Mouse (Mus musculus) lung, embryonic 14.5 days (tissue): ENCODE measurements at regions not wholly inside any gene's neighbourhood (a gene's known extent, or its start where the extent isn't known, plus 50 kb on each side); places are given as distances from the start of the nearest gene placed in this dataset.
A peak's percentile ranks its signal among the peaks of the same experiment; 100 is the strongest.

Source experiments
- ATAC-seq: fragments of 200-750 bp; cut with Nextera tagmentation; 2 replicates; pipeline ENCODE4 v1.8.0; 2017; ENCODE audit warnings: mild to moderate bottlenecking, moderate TSS enrichment, moderate library complexity; ENCODE audit not compliant: insufficient read depth
- DNase-seq: peaks from one replicate; pipeline ENCODE4 v3.0.0-alpha.2; 2015
- H3K27ac ChIP-seq: fragments of 300-500 bp; sonication (generic); 2 replicates; pipeline ENCODE4 v1.5.1; 2014; ENCODE audit warnings: low read depth, mild to moderate bottlenecking, moderate library complexity
- H3K27me3 ChIP-seq: fragments of 300-500 bp; sonication (generic); 2 replicates; pipeline ENCODE4 v1.6.1; 2014; ENCODE audit warnings: low read length, control low read depth; ENCODE audit not compliant: insufficient read depth
- H3K36me3 ChIP-seq: fragments of 300-500 bp; sonication (generic); 2 replicates; pipeline ENCODE4 v1.6.1; 2014; ENCODE audit warnings: control low read depth; ENCODE audit not compliant: insufficient read depth
- H3K4me1 ChIP-seq: fragments of 300-500 bp; sonication (generic); 2 replicates; pipeline ENCODE4 v1.6.1; 2014; ENCODE audit warnings: antibody characterized with exemption, control low read depth; ENCODE audit not compliant: insufficient read depth
- H3K4me2 ChIP-seq: fragments of 300-500 bp; sonication (generic); 2 replicates; pipeline ENCODE4 v1.6.1; 2014; ENCODE audit warnings: mild to moderate bottlenecking
- H3K4me3 ChIP-seq: fragments of 300-500 bp; sonication (generic); 2 replicates; pipeline ENCODE4 v1.5.1; 2014; ENCODE audit warnings: low read depth, low read length
- H3K9ac ChIP-seq: fragments of 300-500 bp; sonication (generic); 2 replicates; pipeline ENCODE4 v1.6.1; 2014
- H3K9me3 ChIP-seq: fragments of 300-500 bp; sonication (generic); 2 replicates; pipeline ENCODE4 v1.6.1; 2016; ENCODE audit warnings: low read depth, low read length, control low read depth
- CTCF ChIP-seq: IDR thresholded peaks from 2 replicates; pipeline ENCODE4 v1.5.1; 2016; ENCODE audit warnings: antibody characterized with exemption, low read depth
- WGBS: fragments of 180-500 bp; shearing (Covaris S2); extraction: QIAGEN DNeasy Blood & Tissue Kit; methylation state at CpG from one replicate; pipeline ENCODE4 v1.1.7; 2014; 5-methylcytosine and 5-hydroxymethylcytosine counted together

DNA sequence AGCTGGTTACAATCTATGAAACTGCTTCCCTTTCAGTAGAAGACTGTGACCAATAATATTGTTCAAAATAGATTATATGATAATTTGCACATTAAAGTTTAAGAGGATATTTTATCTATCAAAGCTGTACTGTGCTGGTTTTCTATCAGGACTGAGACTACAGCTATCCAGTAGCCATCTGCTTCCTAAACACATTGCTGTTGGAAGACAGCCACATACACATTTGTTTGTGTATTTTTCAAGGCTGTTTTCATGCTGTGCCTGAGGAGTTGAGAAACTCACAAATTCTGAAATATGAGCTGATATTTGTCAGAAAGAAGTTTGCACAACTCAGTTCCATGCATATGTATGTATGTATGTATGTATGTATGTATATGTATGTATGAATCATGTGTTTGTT, 1089.0 kb upstream of the Lrrtm3 start:
- no peaks in the 10 kb centered on the region for H3K9me3 ChIP-seq
- H3K27ac ChIP-seq = no peak overlapping the region
- no peak overlapping the region for H3K4me2 ChIP-seq
- H3K9ac ChIP-seq = no peak overlapping the region
- peak; percentile 53 for DNase-seq
- no peaks in the 10 kb centered on the region for H3K27me3 ChIP-seq
- TF ChIP-seq CTCF = no peak
- no peak for ATAC-seq
- H3K36me3 ChIP-seq = no peaks in the 10 kb centered on the region
- no peaks in the 10 kb centered on the region for H3K4me1 ChIP-seq
- H3K4me3 ChIP-seq = no peak overlapping the region

DNA sequence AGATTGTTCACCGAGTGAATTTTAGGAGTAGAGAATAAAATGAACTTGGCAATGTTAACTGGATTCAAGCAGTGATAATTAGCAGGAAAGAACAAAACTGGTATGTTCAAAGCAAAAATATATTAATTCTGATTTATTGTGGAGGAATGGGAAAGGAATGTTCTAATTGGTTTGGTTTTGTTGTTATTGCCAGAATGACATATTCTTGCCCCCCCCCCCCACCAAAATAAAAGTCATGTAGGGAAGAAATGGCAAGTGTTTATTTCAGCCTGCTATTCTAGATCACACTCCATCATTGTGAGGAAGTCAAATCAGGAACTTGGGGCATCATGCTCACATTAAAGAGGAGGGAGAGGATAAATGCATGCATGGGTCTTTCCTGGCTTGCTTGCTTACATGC, 1064.1 kb upstream of the Lrrtm3 start:
- Histone ChIP-seq H3K27me3 (no peaks in the 10 kb centered on the region), H3K4me3 (no peak overlapping the region), H3K9ac (no peak overlapping the region), H3K9me3 (no peaks in the 10 kb centered on the region), H3K27ac (no peak overlapping the region), H3K4me1 (no peaks in the 10 kb centered on the region), H3K36me3 (no peaks in the 10 kb centered on the region), H3K4me2 (no peak overlapping the region)
- ATAC-seq = no peak
- 100% methylated on average over 1 of the region's 1 CpGs for WGBS
- DNase-seq = no peak
- TF ChIP-seq CTCF = no peak

DNA sequence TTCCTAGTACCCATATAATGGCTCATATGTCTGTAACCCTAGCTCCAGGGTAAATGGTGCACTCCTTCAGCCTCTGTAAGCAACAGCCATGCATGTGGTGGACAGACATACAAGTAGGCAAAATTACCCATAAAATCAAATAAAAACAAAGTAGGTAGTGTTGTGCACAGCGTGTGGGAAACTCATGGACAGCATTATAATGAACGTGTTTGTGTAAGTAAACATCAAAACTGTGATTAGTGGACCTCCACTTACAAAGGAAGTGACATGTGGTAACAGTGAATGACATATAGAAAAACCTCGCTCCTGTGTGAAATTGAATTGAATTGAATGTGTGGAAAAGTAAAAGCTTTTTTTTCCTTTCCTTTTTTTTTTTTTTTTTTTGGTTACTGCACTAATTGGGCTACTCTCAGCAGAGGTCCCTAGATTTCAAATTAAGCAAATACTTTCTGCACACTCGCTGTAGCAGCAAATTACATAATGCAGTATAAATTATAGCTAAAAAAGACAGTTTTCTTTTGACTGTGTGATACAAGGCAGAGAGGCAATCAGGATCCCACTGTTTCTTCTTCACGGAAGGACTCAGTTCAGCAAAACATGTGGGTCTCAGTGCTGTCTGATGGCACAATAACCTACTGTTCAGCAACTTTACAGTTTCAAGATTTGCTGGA, 1035.0 kb upstream of the Lrrtm3 start:
- H3K27ac ChIP-seq = no peak overlapping the region
- no peaks in the 10 kb centered on the region for H3K4me1 ChIP-seq
- H3K4me2 ChIP-seq = no peak overlapping the region
- 64% methylated on average over 5 of the region's 5 CpGs for WGBS
- no peak for TF ChIP-seq CTCF
- DNase-seq (no peak), ATAC-seq (no peak)
- H3K9me3 ChIP-seq = no peaks in the 10 kb centered on the region
- H3K36me3 ChIP-seq = no peaks in the 10 kb centered on the region
- H3K27me3 ChIP-seq = no peaks in the 10 kb centered on the region
- H3K4me3 ChIP-seq = no peak overlapping the region
- no peak overlapping the region for H3K9ac ChIP-seq

DNA sequence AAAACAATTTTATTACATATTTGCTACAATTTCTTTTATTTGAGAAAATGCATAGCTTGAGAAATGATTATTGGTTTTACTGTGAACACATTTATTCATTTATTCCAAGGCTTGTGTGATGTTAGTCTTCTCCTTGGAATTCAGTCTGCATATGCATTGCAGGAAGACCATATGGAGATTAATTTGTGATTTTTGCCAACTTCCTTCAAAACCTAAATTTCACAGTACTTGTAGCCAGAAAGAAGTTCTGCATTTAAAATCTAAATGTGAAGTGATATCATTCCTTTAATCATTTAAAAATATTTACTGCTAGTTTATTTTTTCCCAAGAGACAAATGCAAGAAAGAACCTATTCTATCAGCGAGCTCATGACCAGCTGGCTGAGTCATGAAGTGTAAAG, 1028.1 kb upstream of the Lrrtm3 start:
- Histone ChIP-seq H3K9ac (no peak overlapping the region), H3K4me2 (no peak overlapping the region), H3K4me3 (no peak overlapping the region), H3K4me1 (no peaks in the 10 kb centered on the region), H3K36me3 (no peaks in the 10 kb centered on the region), H3K9me3 (no peaks in the 10 kb centered on the region), H3K27ac (no peak overlapping the region), H3K27me3 (no peaks in the 10 kb centered on the region)
- DNase-seq (no peak), ATAC-seq (no peak)
- no peak for TF ChIP-seq CTCF
- WGBS = 72% methylated on average over 1 of the region's 1 CpGs

DNA sequence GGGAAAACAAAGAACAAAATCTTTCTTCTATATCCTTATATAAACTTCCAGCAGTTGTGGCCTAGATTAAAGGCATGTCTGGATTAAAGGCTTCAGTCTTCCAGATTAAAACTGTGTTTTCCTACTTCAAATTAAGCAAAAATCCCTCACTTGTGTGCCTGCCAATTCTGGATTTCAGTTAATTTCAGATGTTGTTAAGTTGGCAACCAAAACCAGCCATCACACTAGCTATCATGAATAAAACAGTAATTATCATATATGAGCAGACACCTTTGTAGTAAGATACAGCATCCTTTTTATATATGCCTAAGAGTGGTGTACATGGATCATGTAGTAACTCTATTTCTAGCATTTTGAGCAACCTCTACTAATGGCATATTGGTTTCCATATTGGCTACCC, 1024.5 kb upstream of the Lrrtm3 start:
- ATAC-seq = no peak
- Histone ChIP-seq H3K4me3 (no peak overlapping the region), H3K9ac (no peak overlapping the region), H3K4me2 (no peak overlapping the region), H3K36me3 (no peaks in the 10 kb centered on the region), H3K27me3 (no peaks in the 10 kb centered on the region), H3K4me1 (no peaks in the 10 kb centered on the region), H3K27ac (no peak overlapping the region), H3K9me3 (no peaks in the 10 kb centered on the region)
- TF ChIP-seq CTCF = no peak
- DNase-seq = no peak

DNA sequence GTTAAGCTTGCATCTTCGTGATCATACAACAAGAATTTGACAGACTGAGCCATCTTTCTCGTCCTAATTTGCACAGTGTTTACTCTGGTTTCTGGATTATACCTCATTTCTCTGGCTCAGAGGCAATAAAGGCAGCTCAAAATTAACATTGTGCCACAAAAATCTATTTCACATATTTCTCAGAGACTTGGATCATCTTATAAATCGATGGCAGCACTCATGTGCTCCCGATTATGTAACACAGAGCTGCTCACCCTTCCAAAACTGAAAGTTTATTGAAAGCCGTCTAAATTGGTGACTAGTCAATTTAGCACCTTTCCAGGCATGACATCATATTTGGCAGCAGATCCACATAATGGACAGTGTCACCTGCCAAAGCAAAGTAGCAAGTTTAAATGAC, 1020.7 kb upstream of the Lrrtm3 start:
- H3K4me2 ChIP-seq = no peak overlapping the region
- no peak overlapping the region for H3K4me3 ChIP-seq
- no peaks in the 10 kb centered on the region for H3K9me3 ChIP-seq
- H3K4me1 ChIP-seq = no peaks in the 10 kb centered on the region
- WGBS = 65% methylated on average over 5 of the region's 5 CpGs
- ATAC-seq (no peak), DNase-seq (no peak)
- no peaks in the 10 kb centered on the region for H3K36me3 ChIP-seq
- H3K9ac ChIP-seq = no peak overlapping the region
- H3K27me3 ChIP-seq = no peaks in the 10 kb centered on the region
- no peak overlapping the region for H3K27ac ChIP-seq
- no peak for TF ChIP-seq CTCF

- Histone ChIP-seq H3K36me3 (no peaks in the 10 kb centered on the region), H3K27ac (no peak overlapping the region), H3K9ac (no peak overlapping the region), H3K27me3 (no peaks in the 10 kb centered on the region), H3K9me3 (no peaks in the 10 kb centered on the region), H3K4me2 (no peak overlapping the region), H3K4me3 (no peak overlapping the region), H3K4me1 (no peaks in the 10 kb centered on the region)
- no peak for TF ChIP-seq CTCF
- ATAC-seq (no peak), DNase-seq (no peak)
- WGBS = 76% methylated on average over 2 of the region's 2 CpGs
Observed at GRCm38 (mm10) chr10:65107413-65107812, 1017.3 kb upstream of the Lrrtm3 start.

DNA sequence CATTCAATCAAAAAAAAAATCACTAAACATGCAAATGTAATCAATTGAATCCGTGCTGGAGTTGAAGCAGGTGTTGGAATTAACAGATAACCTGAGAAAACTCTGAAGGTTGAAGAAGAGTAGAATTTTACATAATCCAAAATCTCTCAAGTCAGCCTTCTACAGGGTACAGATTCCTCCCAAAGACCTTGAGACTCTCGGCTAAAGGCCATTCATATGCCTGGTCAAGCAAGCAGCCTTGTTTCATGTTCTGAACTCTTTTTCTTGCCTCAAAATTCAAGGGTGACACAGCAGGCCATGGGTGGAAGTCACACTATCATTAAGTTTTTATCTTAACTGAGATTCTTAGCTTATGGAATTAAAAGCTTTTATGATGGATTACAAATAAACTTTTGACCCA, 994.4 kb upstream of the Lrrtm3 start:
- WGBS = 55% methylated on average over 2 of the region's 2 CpGs

More for the DNA sequence above, 994.4 kb upstream of the Lrrtm3 start:
- H3K4me1 ChIP-seq = no peaks in the 10 kb centered on the region
- H3K27me3 ChIP-seq = no peaks in the 10 kb centered on the region
- no peak overlapping the region for H3K4me2 ChIP-seq
- ATAC-seq = no peak
- DNase-seq = no peak
- H3K36me3 ChIP-seq = no peaks in the 10 kb centered on the region
- no peaks in the 10 kb centered on the region for H3K9me3 ChIP-seq
- no peak overlapping the region for H3K27ac ChIP-seq
- H3K4me3 ChIP-seq = no peak overlapping the region
- H3K9ac ChIP-seq = no peak overlapping the region
- no peak for TF ChIP-seq CTCF
